Mouse (Mus musculus) forebrain, embryonic 16.5 days (tissue): Measurements from ENCODE around the gene Trmt11. TPM values are rescaled to one million over a fixed set of nuclear protein-coding genes. Genes with fewer than 3 reads are reported as not detected.
A peak's percentile ranks its signal among the peaks of the same experiment; 100 is the strongest.
"Not testable (repeated sequence)": the region's sequence is repeated elsewhere in the genome, so short reads cannot be mapped to it uniquely, and the experiment has no call there.

ENCODE experiments used
- ATAC-seq: fragments of 200-750 bp; cut with Nextera tagmentation; 2 replicates; pipeline ENCODE4 v1.8.0; 2017; ENCODE audit warnings: mild to moderate bottlenecking, moderate library complexity
- H3K27ac ChIP-seq: fragments of 300-500 bp; sonication (generic); 2 replicates; pipeline ENCODE4 v1.5.1; 2014; ENCODE audit warnings: low read length, control low read depth
- H3K27me3 ChIP-seq: fragments of 300-500 bp; sonication (generic); replicated peaks from 2 replicates; pipeline ENCODE4 v1.6.1; 2014; ENCODE audit warnings: low read length; ENCODE audit not compliant: control insufficient read depth, insufficient read depth
- H3K36me3 ChIP-seq: fragments of 300-500 bp; sonication (generic); 2 replicates; pipeline ENCODE4 v1.6.1; 2014; ENCODE audit not compliant: control insufficient read depth, insufficient read depth
- H3K4me1 ChIP-seq: fragments of 300-500 bp; sonication (generic); replicated peaks from 2 replicates; pipeline ENCODE4 v1.6.1; 2014; ENCODE audit warnings: low read length; ENCODE audit not compliant: control insufficient read depth, insufficient read depth
- H3K4me2 ChIP-seq: fragments of 300-500 bp; sonication (generic); 2 replicates; pipeline ENCODE4 v1.6.1; 2014; ENCODE audit warnings: mild to moderate bottlenecking, low read length, control low read depth
- H3K4me3 ChIP-seq: fragments of 300-500 bp; sonication (generic); replicated peaks from 2 replicates; pipeline ENCODE4 v1.5.1; 2014; ENCODE audit warnings: mild to moderate bottlenecking, low read length, control low read depth
- H3K9ac ChIP-seq: fragments of 300-500 bp; sonication (generic); replicated peaks from 2 replicates; pipeline ENCODE4 v1.6.1; 2014; ENCODE audit warnings: low read depth, low read length, control low read depth
- H3K9me3 ChIP-seq: fragments of 300-500 bp; sonication (generic); 2 replicates; pipeline ENCODE4 v1.6.1; 2016; ENCODE audit warnings: low read length; ENCODE audit not compliant: control insufficient read depth
- WGBS: fragments of 180-500 bp; shearing (Covaris S2); extraction: QIAGEN DNeasy Blood & Tissue Kit; methylation state at CpG from one replicate; pipeline ENCODE4 v1.1.7; 2014; 5-methylcytosine and 5-hydroxymethylcytosine counted together
- polyA plus RNA-seq: library from polyadenylated mRNA; unstranded; fragments of >200 nt; fragmentation: Nextera tagmentation; extraction: Ambion mirVana; gene quantifications from 2 replicates; pipeline ENCODE4 v1.2.1, GENCODE M21; 2015

The Trmt11 gene
- polyA plus RNA-seq, result 24.6 and 26.4 TPM in 2 replicates

DNA sequence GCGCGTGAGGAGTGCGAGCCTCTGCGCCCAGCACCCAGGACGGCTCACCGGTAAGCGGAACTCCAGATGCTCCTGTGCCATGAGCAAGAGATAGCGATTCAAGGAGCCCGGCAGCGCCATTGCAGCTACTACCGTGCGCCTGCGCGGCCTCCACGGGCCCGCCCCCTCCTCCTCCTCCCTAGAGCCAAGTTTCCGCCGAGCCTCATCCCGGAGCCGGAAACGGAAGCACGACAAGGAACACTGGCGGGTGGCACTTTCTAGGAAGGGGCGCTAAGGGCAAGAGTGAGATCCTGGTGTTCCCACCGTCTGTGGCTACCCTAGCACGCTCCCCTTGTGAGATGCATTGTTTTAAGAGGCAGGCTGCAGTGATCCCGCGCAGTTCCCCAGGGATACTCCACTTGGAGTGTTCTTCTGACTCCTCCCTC is at the start of gene Trmt11:
TSS of gene Trmt11 (minus strand) at position 208 of the 425 bp plus-strand sequence.
- WGBS, result under 1% methylated on average over 26 of the region's 28 CpGs
- Histone ChIP-seq H3K27me3 (no peaks in the 10 kb centered on the region), H3K27ac (peak within 1 kb of the TSS; percentile 79), H3K9me3 (no peaks in the 10 kb centered on the region), H3K4me1 (peaks cover 20% of the 10 kb centered on the region), H3K4me3 (peak within 1 kb of the TSS; percentile 89), H3K9ac (peak within 1 kb of the TSS; percentile 96), H3K36me3 (peaks cover 3% of the 10 kb centered on the region; the same call in 1 of the 2 replicates), H3K4me2 (peak within 1 kb of the TSS; percentile 91)
- peak; percentile 99 for ATAC-seq

DNA sequence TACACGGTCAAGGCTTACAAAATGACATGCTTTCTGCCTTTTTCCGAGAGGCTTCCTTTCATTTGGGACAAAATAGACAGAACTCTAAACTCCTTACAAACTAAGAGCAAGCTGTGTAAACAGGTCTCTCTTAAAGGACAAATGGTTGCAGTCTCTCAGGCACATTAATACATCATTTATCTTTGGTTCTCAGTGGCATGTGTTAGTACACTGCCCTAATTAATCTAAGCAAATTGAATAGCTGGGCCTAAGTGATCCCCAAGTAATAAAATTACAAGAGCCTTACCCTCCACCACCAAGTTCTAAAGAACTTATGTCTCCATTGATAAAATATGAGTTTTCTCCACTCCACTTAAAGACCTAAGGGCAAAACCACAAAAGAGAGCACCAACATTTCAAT is 47.1 kb upstream of the Trmt11 start:
- 54% methylated on average over 2 of the region's 2 CpGs for WGBS
- H3K4me1 ChIP-seq, result no peaks in the 10 kb centered on the region
- ATAC-seq, result no peak

GRCm38 (mm10) chr10:30638216-30638615 is 37.7 kb upstream of the Trmt11 start:
- Histone ChIP-seq H3K4me1 (no peaks in the 10 kb centered on the region), H3K4me3 (no peak overlapping the region), H3K27ac (no peak overlapping the region), H3K4me2 (no peak overlapping the region), H3K27me3 (no peaks in the 10 kb centered on the region), H3K36me3 (no peaks in the 10 kb centered on the region), H3K9ac (no peak overlapping the region), H3K9me3 (no peaks in the 10 kb centered on the region)
- WGBS, result 84% methylated on average over 3 of the region's 3 CpGs
- ATAC-seq, result no peak

More for the DNA sequence above, 47.1 kb upstream of the Trmt11 start:
- no peak overlapping the region for H3K4me2 ChIP-seq
- H3K4me3 ChIP-seq, result no peak overlapping the region
- H3K9ac ChIP-seq, result no peak overlapping the region
- peaks cover 5% of the 10 kb centered on the region for H3K36me3 ChIP-seq
- H3K27me3 ChIP-seq, result no peaks in the 10 kb centered on the region
- H3K9me3 ChIP-seq, result no peaks in the 10 kb centered on the region
- no peak overlapping the region for H3K27ac ChIP-seq

GRCm38 (mm10) chr10:30636474-30637154 is 36.1 kb upstream of the Trmt11 start:
- not testable (repeated sequence) for H3K27ac ChIP-seq, H3K4me3 ChIP-seq, H3K4me2 ChIP-seq, H3K9ac ChIP-seq, H3K4me1 ChIP-seq, ATAC-seq, H3K27me3 ChIP-seq, H3K36me3 ChIP-seq, H3K9me3 ChIP-seq
- 95% methylated on average over 1 of the region's 1 CpGs for WGBS

GRCm38 (mm10) chr10:30632718-30633117 is 32.2 kb upstream of the Trmt11 start:
- H3K4me2 ChIP-seq, result no peak overlapping the region
- no peak for ATAC-seq
- no peaks in the 10 kb centered on the region for H3K9me3 ChIP-seq
- H3K27me3 ChIP-seq, result no peaks in the 10 kb centered on the region
- no peak overlapping the region for H3K9ac ChIP-seq
- H3K4me3 ChIP-seq, result no peak overlapping the region
- H3K4me1 ChIP-seq, result no peaks in the 10 kb centered on the region
- WGBS, result 94% methylated on average over 1 of the region's 1 CpGs
- no peaks in the 10 kb centered on the region for H3K36me3 ChIP-seq
- no peak overlapping the region for H3K27ac ChIP-seq

DNA sequence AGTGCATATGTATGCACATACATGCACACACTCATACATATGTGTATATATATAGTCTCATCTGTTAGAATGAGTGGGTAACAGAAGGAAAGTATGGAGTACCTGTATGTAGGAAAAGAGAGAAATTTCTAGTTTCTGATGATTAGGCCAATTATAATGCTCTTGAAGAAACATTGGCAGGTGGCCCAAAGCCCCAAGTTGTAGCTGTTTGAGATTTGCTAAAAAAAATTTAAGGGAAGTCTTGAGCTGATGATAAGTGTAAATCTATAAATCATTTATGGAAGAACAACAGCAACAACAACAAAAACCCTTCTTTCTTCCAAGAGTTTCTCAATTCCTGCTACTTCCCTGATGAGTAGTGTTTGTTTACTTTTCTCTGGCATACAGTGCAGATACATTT is 29.4 kb upstream of the Trmt11 start:
- Histone ChIP-seq H3K9me3 (no peaks in the 10 kb centered on the region), H3K4me1 (no peaks in the 10 kb centered on the region), H3K4me2 (no peak overlapping the region), H3K27me3 (no peaks in the 10 kb centered on the region), H3K9ac (no peak overlapping the region), H3K4me3 (no peak overlapping the region), H3K36me3 (no peaks in the 10 kb centered on the region), H3K27ac (no peak overlapping the region)
- ATAC-seq, result no peak

- no peak for ATAC-seq
- Histone ChIP-seq H3K27me3 (no peaks in the 10 kb centered on the region), H3K36me3 (no peaks in the 10 kb centered on the region), H3K9ac (no peak within 1 kb of the TSS), H3K9me3 (no peaks in the 10 kb centered on the region), H3K4me2 (no peak within 1 kb of the TSS), H3K27ac (no peak within 1 kb of the TSS), H3K4me3 (no peak within 1 kb of the TSS), H3K4me1 (no peaks in the 10 kb centered on the region)
- WGBS, result 88% methylated on average over 3 of the region's 3 CpGs
These were observed 29.0 kb upstream of the Trmt11 start, which contains the start of gene Hint3 for GRCm38 (mm10) chr10:30629513-30629912. TSS of gene Hint3 (minus strand) at chr10:30629632.

DNA sequence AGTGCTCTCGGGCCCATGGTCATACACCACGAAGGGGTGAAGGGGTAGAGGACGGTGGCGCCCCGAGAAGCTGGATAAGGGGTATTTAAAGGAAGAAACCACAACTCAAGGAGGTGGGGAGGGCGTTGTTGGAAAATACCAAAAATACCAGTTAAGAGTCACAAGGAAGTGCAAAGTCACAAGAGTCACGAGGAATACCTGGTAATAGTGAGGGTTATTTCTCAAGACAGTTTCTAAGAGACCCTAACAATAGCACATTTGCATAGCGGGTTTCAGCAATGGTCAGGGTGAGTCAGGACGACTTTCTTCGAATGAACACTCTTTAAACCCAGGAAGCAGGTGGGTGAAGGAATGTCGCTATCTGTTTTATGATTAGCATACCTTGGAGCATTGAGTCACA is 27.9 kb upstream of the Trmt11 start:
- H3K4me2 ChIP-seq, H3K36me3 ChIP-seq: not testable (repeated sequence)

GRCm38 (mm10) chr10:30627548-30627947 is 27.0 kb upstream of the Trmt11 start:
- no peak overlapping the region for H3K4me3 ChIP-seq
- no peaks in the 10 kb centered on the region for H3K36me3 ChIP-seq
- H3K27me3 ChIP-seq, result no peaks in the 10 kb centered on the region
- peaks cover 4% of the 10 kb centered on the region; the same call in 1 of the 2 replicates for H3K4me1 ChIP-seq
- no peak overlapping the region for H3K9ac ChIP-seq
- H3K4me2 ChIP-seq, result no peak overlapping the region
- no peaks in the 10 kb centered on the region for H3K9me3 ChIP-seq
- 27% methylated on average over 1 of the region's 1 CpGs for WGBS
- no peak overlapping the region for H3K27ac ChIP-seq
- no peak for ATAC-seq

More for the DNA sequence above, 27.9 kb upstream of the Trmt11 start:
- H3K4me1 ChIP-seq, ATAC-seq, H3K27ac ChIP-seq, H3K4me3 ChIP-seq, H3K9ac ChIP-seq, H3K9me3 ChIP-seq, H3K27me3 ChIP-seq: not testable (repeated sequence)
- 93% methylated on average over 11 of the region's 11 CpGs for WGBS
